Comparison of ENCODE assay signal across 32 mouse cellular contexts in the genomic region with DNA sequence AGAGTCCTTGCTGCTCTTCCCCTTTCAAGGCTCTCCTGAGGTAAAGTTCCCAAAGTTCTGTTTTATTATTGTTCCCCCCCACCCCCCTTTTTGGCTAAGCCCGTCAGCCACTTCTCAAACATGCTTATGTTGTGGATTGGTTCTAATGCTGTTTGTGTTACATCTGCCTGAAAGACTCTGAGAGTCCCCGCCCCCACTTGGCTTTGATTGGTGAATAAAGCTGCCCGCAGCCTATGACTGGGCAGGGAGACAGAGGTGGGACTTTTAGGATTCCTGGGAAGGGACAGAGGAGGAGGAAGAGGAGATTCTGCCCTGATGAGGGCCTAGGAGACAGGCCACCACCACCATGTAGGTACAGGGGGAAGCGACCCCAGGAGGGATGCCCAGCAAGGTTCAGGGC.
DNase-seq lines count a peak whose midpoint lies in the region; ATAC-seq and TF ChIP-seq lines count a peak whose summit lies in the region.
"Had no signal": no experiment of that assay in that cellular context is flagged by ENCODE, and none has a peak within 500 bp of the region (broad histone marks: within the 10 kb centered on the region; RNA-seq: fewer than 3 reads in every experiment).

No protein-coding gene starts in this region.

- no peak for TF ChIP-seq CTCF in lung, embryonic 14.5 days (IDR thresholded peaks at IDR 0.05; ENCODE audit: low read depth)
- no peak for TF ChIP-seq CTCF in lung, postnatal 0 days (IDR thresholded peaks at IDR 0.05)
- TF ChIP-seq CTCF in E14TG2a.4 (conservative IDR thresholded peaks at IDR 0.05; ENCODE audit: low read length) = no peak

- no peaks in the 10 kb centered on the region for H3K9me3 ChIP-seq in lung, embryonic 14.5 days (ENCODE audit: low read depth, low read length)
- H3K9me3 ChIP-seq in lung, postnatal 0 days (ENCODE audit: low read length) = no peaks in the 10 kb centered on the region
- no peaks in the 10 kb centered on the region for H3K9me3 ChIP-seq in E14TG2a.4 (ENCODE audit: low read length)
- H3K9me3 ChIP-seq in hindbrain, embryonic 16.5 days (ENCODE audit: control insufficient read depth, low read length) = no peaks in the 10 kb centered on the region
- H3K9me3 ChIP-seq in hindbrain, embryonic 13.5 days = no peaks in the 10 kb centered on the region
- H3K9me3 ChIP-seq: hindbrain, embryonic 10.5 days; intestine, embryonic 15.5 days; limb, embryonic 13.5 days; midbrain, embryonic 10.5 days; neural tube, embryonic 12.5 days had no signal

- H3K4me1 ChIP-seq in lung, embryonic 14.5 days (ENCODE audit: insufficient read depth) = no peaks in the 10 kb centered on the region
- no peaks in the 10 kb centered on the region for H3K4me1 ChIP-seq in lung, postnatal 0 days (ENCODE audit: insufficient read depth, low read depth, low read length)
- H3K4me1 ChIP-seq in E14TG2a.4 (replicated peaks; ENCODE audit: low read depth, low read length) = peaks cover 11% of the 10 kb centered on the region; the same call in 1 of the 2 replicates
- H3K4me1 ChIP-seq in hindbrain, embryonic 16.5 days (ENCODE audit: control insufficient read depth, insufficient read depth, low read depth, low read length) = no peaks in the 10 kb centered on the region
- H3K4me1 ChIP-seq in hindbrain, embryonic 13.5 days (replicated peaks) = peaks cover 7% of the 10 kb centered on the region
- H3K4me1 ChIP-seq: intestine, embryonic 15.5 days; neural tube, embryonic 12.5 days had no signal

- no peak overlapping the region for H3K4me3 ChIP-seq in lung, embryonic 14.5 days (ENCODE audit: low read depth, low read length)
- H3K4me3 ChIP-seq in lung, postnatal 0 days (ENCODE audit: low read depth, low read length) = no peak overlapping the region
- 0 out of 2 replicates have a peak overlapping the region, but pooled peaks have one; percentile 20 for H3K4me3 ChIP-seq in E14TG2a.4 (replicated peaks; ENCODE audit: low read length)
- H3K4me3 ChIP-seq in hindbrain, embryonic 16.5 days (ENCODE audit: low read length) = no peak overlapping the region
- H3K4me3 ChIP-seq in hindbrain, embryonic 13.5 days = no peak overlapping the region
- H3K4me3 ChIP-seq: erythroblast, embryonic 14.5 days; hindbrain, embryonic 10.5 days; intestine, embryonic 15.5 days; left cerebral cortex, adult 2 months; limb, embryonic 13.5 days; midbrain, embryonic 10.5 days; myocyte; neural tube, embryonic 12.5 days had no signal

- no peak overlapping the region for H3K27ac ChIP-seq in lung, embryonic 14.5 days (ENCODE audit: low read depth)
- no peak overlapping the region for H3K27ac ChIP-seq in lung, postnatal 0 days (ENCODE audit: low read length)
- no peak overlapping the region for H3K27ac ChIP-seq in hindbrain, embryonic 16.5 days (ENCODE audit: low read depth, low read length)
- H3K27ac ChIP-seq in hindbrain, embryonic 13.5 days = no peak overlapping the region
- H3K27ac ChIP-seq: hindbrain, embryonic 10.5 days; hindbrain, postnatal 0 days; intestine, embryonic 15.5 days; left cerebral cortex, adult 2 months; limb, embryonic 13.5 days; midbrain, embryonic 10.5 days; neural tube, embryonic 12.5 days; stomach, postnatal 0 days had no signal

- H3K36me3 ChIP-seq in lung, embryonic 14.5 days (ENCODE audit: insufficient read depth) = no peaks in the 10 kb centered on the region
- H3K36me3 ChIP-seq in lung, postnatal 0 days (ENCODE audit: insufficient read depth, low read length) = no peaks in the 10 kb centered on the region
- H3K36me3 ChIP-seq in E14TG2a.4 (ENCODE audit: insufficient read depth, low read length) = no peaks in the 10 kb centered on the region
- no peaks in the 10 kb centered on the region for H3K36me3 ChIP-seq in hindbrain, embryonic 16.5 days (ENCODE audit: control insufficient read depth, insufficient read depth, low read length)
- no peaks in the 10 kb centered on the region for H3K36me3 ChIP-seq in hindbrain, embryonic 13.5 days
- H3K36me3 ChIP-seq: hindbrain, embryonic 10.5 days; intestine, embryonic 15.5 days; limb, embryonic 13.5 days; midbrain, embryonic 10.5 days; neural tube, embryonic 12.5 days had no signal

- peak; percentile 17 for DNase-seq in embryo, embryonic 10.5 days (ENCODE audit: low spot score)
- no peak for DNase-seq in embryo, embryonic 10 days (ENCODE audit: low spot score)
- peak; percentile 41 for DNase-seq in lung, embryonic 14.5 days
- DNase-seq in lung, postnatal 0 days (ENCODE audit: low spot score) = no peak
- peak; percentile 85 for DNase-seq in R1 (ENCODE audit: low read depth, low spot score)
- DNase-seq: adrenal gland, adult 8-10 months; B cell, adult 2 months; cerebellum, adult 11-12 months; cerebellum, adult 9-11 months; forebrain, postnatal 0 days; gastrocnemius, postnatal 10 days; heart, postnatal 14 days; kidney, adult 8-10 months; kidney, postnatal 14 days; lung, postnatal 14 days; right cerebral cortex, adult 18-20 months; thymus, adult 18-20 months; thymus, postnatal 25 days had no signal

- no peak overlapping the region for H3K4me2 ChIP-seq in lung, embryonic 14.5 days
- no peak overlapping the region for H3K4me2 ChIP-seq in lung, postnatal 0 days (replicated peaks; ENCODE audit: low read depth, low read length)
- no peak overlapping the region for H3K4me2 ChIP-seq in hindbrain, embryonic 16.5 days (ENCODE audit: low read length)
- H3K4me2 ChIP-seq in hindbrain, embryonic 13.5 days = no peak overlapping the region
- H3K4me2 ChIP-seq: intestine, embryonic 15.5 days; limb, embryonic 13.5 days; liver, embryonic 11.5 days; neural tube, embryonic 12.5 days had no signal

- WGBS in lung, embryonic 14.5 days = 76% methylated on average over 4 of the region's 4 CpGs
- WGBS in lung, postnatal 0 days = 66% methylated on average over 4 of the region's 4 CpGs
- 91% methylated on average over 4 of the region's 4 CpGs for WGBS in hindbrain, embryonic 16.5 days
- WGBS in hindbrain, embryonic 13.5 days = 86% methylated on average over 4 of the region's 4 CpGs

- no peaks in the 10 kb centered on the region for H3K27me3 ChIP-seq in lung, embryonic 14.5 days (ENCODE audit: insufficient read depth, low read length)
- H3K27me3 ChIP-seq in lung, postnatal 0 days (replicated peaks; ENCODE audit: insufficient read depth, low read length) = no peaks in the 10 kb centered on the region
- H3K27me3 ChIP-seq in E14TG2a.4 (ENCODE audit: insufficient read depth, low read length) = no peaks in the 10 kb centered on the region
- H3K27me3 ChIP-seq in hindbrain, embryonic 16.5 days (replicated peaks; ENCODE audit: control insufficient read depth, insufficient read depth, low read length) = no peaks in the 10 kb centered on the region
- H3K27me3 ChIP-seq in hindbrain, embryonic 13.5 days = no peaks in the 10 kb centered on the region
- H3K27me3 ChIP-seq: intestine, embryonic 15.5 days; limb, embryonic 13.5 days; neural tube, embryonic 12.5 days had no signal

- H3K9ac ChIP-seq in lung, embryonic 14.5 days = no peak overlapping the region
- H3K9ac ChIP-seq in lung, postnatal 0 days (replicated peaks; ENCODE audit: low read depth) = no peak overlapping the region
- H3K9ac ChIP-seq in hindbrain, embryonic 16.5 days (ENCODE audit: low read depth, low read length) = no peak overlapping the region
- no peak overlapping the region for H3K9ac ChIP-seq in hindbrain, embryonic 13.5 days
- H3K9ac ChIP-seq: forebrain, postnatal 0 days; intestine, embryonic 15.5 days; limb, embryonic 13.5 days; neural tube, embryonic 12.5 days had no signal

- no peak for TF ChIP-seq EP300 in lung, postnatal 0 days (IDR thresholded peaks at IDR 0.05)

- ATAC-seq in lung, embryonic 14.5 days (ENCODE audit: insufficient read depth) = peak; percentile 35; the same call in 1 of the 2 replicates
- no peak for ATAC-seq in lung, postnatal 0 days
- no peak for ATAC-seq in hindbrain, embryonic 16.5 days
- ATAC-seq in hindbrain, embryonic 13.5 days (ENCODE audit: low FRiP score) = no peak
- ATAC-seq: forebrain, postnatal 0 days; hindbrain, postnatal 0 days; intestine, embryonic 15.5 days had no signal

Comparison
In these comparisons a context has a peak if more than half of its experiments do, and no peak if none do; other contexts are left out.
1. DNase-seq: peak in embryo, embryonic 10.5 days (single experiment), lung, embryonic 14.5 days (single experiment) and R1 (single experiment); none in embryo, embryonic 10 days (single experiment) and lung, postnatal 0 days (single experiment).